Mouse (Mus musculus): ENCODE measurements at regions not wholly inside any gene's neighbourhood (a gene's known extent, or its start where the extent isn't known, plus 50 kb on each side); places are given as distances from the start of the nearest gene placed in this dataset.
"Not testable (repeated sequence)": the region's sequence is repeated elsewhere in the genome, so short reads cannot be mapped to it uniquely, and the experiment has no call there.

DNA sequence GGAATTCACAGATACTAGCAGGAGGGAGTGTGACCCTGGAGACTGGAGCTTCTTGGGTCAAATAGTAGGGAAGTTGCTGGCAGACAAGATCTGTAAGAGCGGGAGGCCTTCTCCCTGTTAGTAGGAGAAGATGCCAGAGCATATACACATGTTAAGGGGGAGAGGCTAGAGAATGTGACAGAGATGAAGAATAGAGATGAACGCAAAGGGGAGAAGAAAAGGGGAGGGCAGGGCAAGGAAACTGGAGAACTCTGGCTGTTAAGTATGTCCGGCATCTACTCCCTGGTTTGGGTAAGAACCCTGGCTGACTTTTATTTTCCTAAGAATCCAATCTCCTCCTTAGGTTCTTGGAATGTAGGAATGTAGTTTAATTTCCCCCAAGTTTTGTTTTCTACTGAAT, 206.5 kb upstream of the Zpld1 start:
- TF ChIP-seq CTCF (IDR thresholded peaks at IDR 0.05; ENCODE audit: low read depth) = no peak
- no peak for TF ChIP-seq EP300 (optimal IDR thresholded peaks at IDR 0.05)
- DNase-seq (ENCODE audit: low spot score) (no peak), ATAC-seq (ENCODE audit: low FRiP score, low TSS enrichment) (peak; percentile 69)
- Histone ChIP-seq H3K9me3 (ENCODE audit: control insufficient read depth, low read length) (no peaks in the 10 kb centered on the region), H3K4me1 (replicated peaks; ENCODE audit: control insufficient read depth, insufficient read depth) (no peaks in the 10 kb centered on the region), H3K36me3 (ENCODE audit: control insufficient read depth, insufficient read depth, low read length) (no peaks in the 10 kb centered on the region), H3K27ac (replicated peaks) (0 out of 2 replicates have a peak overlapping the region, but pooled peaks have one; percentile 19), H3K4me3 (ENCODE audit: low read depth, low read length) (no peak overlapping the region), H3K4me2 (replicated peaks; ENCODE audit: low read depth) (no peak overlapping the region), H3K9ac (ENCODE audit: low read length) (no peak overlapping the region), H3K27me3 (ENCODE audit: control insufficient read depth, insufficient read depth, low read length) (no peaks in the 10 kb centered on the region)
- 59% methylated on average over 3 of the region's 3 CpGs for WGBS

DNA sequence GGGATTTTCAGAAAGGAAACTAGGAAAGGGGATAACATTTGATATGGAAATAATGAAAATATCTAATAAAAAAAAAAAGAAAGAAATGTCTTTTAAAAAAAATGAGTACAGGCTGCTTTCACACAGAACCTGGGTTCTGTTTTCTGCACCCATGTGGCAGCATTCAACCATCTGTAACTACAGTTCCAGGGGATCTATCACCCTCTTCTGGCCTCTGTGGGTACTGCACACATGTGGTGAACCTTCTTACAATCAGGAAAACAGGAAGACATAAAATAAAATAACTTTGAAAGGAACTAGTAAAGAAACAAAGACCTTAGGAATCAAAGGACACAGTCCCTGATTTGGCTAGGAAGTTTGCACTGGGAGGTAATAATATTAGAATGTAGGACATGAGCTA, 205.5 kb upstream of the Zpld1 start:
- H3K4me1 ChIP-seq (replicated peaks; ENCODE audit: control insufficient read depth, insufficient read depth) = no peaks in the 10 kb centered on the region
- H3K27ac ChIP-seq (replicated peaks) = no peak overlapping the region
- DNase-seq (ENCODE audit: low spot score) (no peak), ATAC-seq (ENCODE audit: low FRiP score, low TSS enrichment) (no peak)
- peak; percentile 53 for TF ChIP-seq CTCF (IDR thresholded peaks at IDR 0.05; ENCODE audit: low read depth)
- no peak for TF ChIP-seq EP300 (optimal IDR thresholded peaks at IDR 0.05)
- no peak overlapping the region for H3K4me2 ChIP-seq (replicated peaks; ENCODE audit: low read depth)
- no peak overlapping the region for H3K9ac ChIP-seq (ENCODE audit: low read length)
- H3K4me3 ChIP-seq (ENCODE audit: low read depth, low read length) = no peak overlapping the region
- no peaks in the 10 kb centered on the region for H3K9me3 ChIP-seq (ENCODE audit: control insufficient read depth, low read length)
- no peaks in the 10 kb centered on the region for H3K27me3 ChIP-seq (ENCODE audit: control insufficient read depth, insufficient read depth, low read length)
- no peaks in the 10 kb centered on the region for H3K36me3 ChIP-seq (ENCODE audit: control insufficient read depth, insufficient read depth, low read length)

DNA sequence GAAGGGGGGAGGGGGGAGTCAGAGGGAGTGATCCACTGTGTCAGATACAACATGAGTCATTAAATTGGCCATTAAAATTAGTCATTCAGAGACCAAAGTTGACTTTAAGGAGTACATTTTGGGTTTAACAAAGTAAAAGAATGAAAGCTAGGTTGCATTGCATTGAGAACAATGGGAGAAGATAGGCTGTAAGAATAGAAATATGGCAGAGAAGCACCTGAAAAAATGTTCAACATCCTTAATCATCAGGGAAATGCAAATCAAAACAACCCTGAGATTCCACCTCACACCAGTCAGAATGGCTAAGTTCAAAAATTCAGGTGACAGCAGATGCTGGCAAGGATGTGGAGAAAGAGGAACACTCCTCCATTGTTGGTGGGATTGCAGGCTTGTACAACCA, 202.0 kb upstream of the Zpld1 start:
- H3K9ac ChIP-seq (ENCODE audit: low read length); H3K27me3 ChIP-seq (ENCODE audit: control insufficient read depth, insufficient read depth, low read length); H3K4me3 ChIP-seq (ENCODE audit: low read depth, low read length); DNase-seq (ENCODE audit: low spot score); H3K9me3 ChIP-seq (ENCODE audit: control insufficient read depth, low read length); H3K4me2 ChIP-seq (replicated peaks; ENCODE audit: low read depth); H3K36me3 ChIP-seq (ENCODE audit: control insufficient read depth, insufficient read depth, low read length); H3K4me1 ChIP-seq (replicated peaks; ENCODE audit: control insufficient read depth, insufficient read depth); ATAC-seq (ENCODE audit: low FRiP score, low TSS enrichment); H3K27ac ChIP-seq (replicated peaks): not testable (repeated sequence)

DNA sequence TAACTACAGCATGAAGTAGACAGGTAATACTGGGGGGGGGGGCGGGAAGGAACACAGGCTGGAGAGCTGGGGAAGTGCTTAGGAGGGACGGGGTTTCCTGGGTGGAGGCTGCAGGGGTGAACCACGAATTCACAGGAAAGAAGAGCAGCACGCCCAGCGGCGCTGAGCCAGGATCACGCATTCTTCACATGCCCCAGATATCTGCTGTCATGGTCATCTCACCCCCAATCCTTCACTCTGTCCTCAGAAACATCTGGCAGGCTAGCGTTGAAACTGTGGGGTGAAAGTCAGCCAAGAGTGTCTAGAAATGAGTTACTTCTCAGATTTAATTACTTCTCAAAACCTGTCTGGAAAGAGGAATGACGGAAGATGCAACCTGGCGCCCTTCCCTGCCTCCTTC, 197.3 kb upstream of the Zpld1 start:
- DNase-seq (ENCODE audit: low spot score) (peak; percentile 31), ATAC-seq (ENCODE audit: low FRiP score, low TSS enrichment) (no peak)
- no peaks in the 10 kb centered on the region for H3K27me3 ChIP-seq (ENCODE audit: control insufficient read depth, insufficient read depth, low read length)
- no peaks in the 10 kb centered on the region for H3K4me1 ChIP-seq (replicated peaks; ENCODE audit: control insufficient read depth, insufficient read depth)
- 61% methylated on average over 10 of the region's 10 CpGs for WGBS
- H3K4me3 ChIP-seq (ENCODE audit: low read depth, low read length) = no peak overlapping the region
- no peaks in the 10 kb centered on the region for H3K9me3 ChIP-seq (ENCODE audit: control insufficient read depth, low read length)
- H3K4me2 ChIP-seq (replicated peaks; ENCODE audit: low read depth) = no peak overlapping the region
- TF ChIP-seq CTCF (IDR thresholded peaks at IDR 0.05; ENCODE audit: low read depth) (no peak), EP300 (optimal IDR thresholded peaks at IDR 0.05) (no peak)
- H3K9ac ChIP-seq (ENCODE audit: low read length) = no peak overlapping the region
- H3K36me3 ChIP-seq (ENCODE audit: control insufficient read depth, insufficient read depth, low read length) = no peaks in the 10 kb centered on the region
- H3K27ac ChIP-seq (replicated peaks) = no peak overlapping the region

DNA sequence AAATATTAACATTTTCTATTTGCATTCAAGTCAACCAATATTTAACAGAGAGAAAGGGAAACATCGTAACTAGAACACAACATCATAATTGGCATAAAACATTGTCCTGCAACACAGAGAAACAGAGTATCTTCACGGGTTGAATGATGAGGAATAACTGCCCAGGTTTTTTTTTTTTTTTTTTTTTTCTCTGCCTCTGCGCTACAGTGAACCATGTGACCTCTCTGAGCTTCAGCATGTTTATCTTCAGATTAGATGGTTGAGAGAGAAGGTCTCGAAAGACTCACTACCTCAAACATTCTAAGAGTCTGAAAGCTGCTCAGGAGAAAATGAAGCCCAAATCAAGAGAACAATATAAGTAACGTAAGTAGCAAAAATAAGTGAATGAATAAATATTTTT, 196.4 kb upstream of the Zpld1 start:
- WGBS = 41% methylated on average over 5 of the region's 5 CpGs
- ATAC-seq (ENCODE audit: low FRiP score, low TSS enrichment) = no peak
- no peak for DNase-seq (ENCODE audit: low spot score)

DNA sequence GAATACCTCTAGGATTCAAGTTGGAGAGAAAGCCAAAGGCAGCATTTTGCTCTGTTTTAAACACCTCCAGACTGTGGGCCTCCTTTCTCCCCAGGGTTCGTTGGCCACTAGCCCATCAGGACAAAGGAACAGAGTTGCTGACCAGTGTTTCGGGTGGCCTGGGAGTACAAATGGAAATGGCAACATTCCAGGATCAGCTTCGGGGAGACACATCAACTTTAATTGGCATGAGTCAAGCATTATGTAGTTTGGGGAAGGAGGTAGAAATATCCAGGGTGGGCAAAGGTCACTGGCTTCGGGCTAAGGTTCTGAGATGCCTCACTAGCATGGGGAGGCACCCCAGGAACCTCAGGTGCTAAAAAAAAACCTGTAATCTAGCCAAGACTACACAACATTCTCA, 194.3 kb upstream of the Zpld1 start:
- Histone ChIP-seq H3K9me3 (ENCODE audit: control insufficient read depth, low read length) (no peaks in the 10 kb centered on the region), H3K4me2 (replicated peaks; ENCODE audit: low read depth) (no peak overlapping the region), H3K9ac (ENCODE audit: low read length) (no peak overlapping the region), H3K27me3 (ENCODE audit: control insufficient read depth, insufficient read depth, low read length) (no peaks in the 10 kb centered on the region), H3K4me1 (replicated peaks; ENCODE audit: control insufficient read depth, insufficient read depth) (no peaks in the 10 kb centered on the region), H3K27ac (replicated peaks) (no peak overlapping the region), H3K4me3 (ENCODE audit: low read depth, low read length) (no peak overlapping the region), H3K36me3 (ENCODE audit: control insufficient read depth, insufficient read depth, low read length) (no peaks in the 10 kb centered on the region)
- TF ChIP-seq CTCF (IDR thresholded peaks at IDR 0.05; ENCODE audit: low read depth) = no peak
- TF ChIP-seq EP300 (optimal IDR thresholded peaks at IDR 0.05) = no peak
- no peak for DNase-seq (ENCODE audit: low spot score)
- ATAC-seq (ENCODE audit: low FRiP score, low TSS enrichment) = no peak
- 73% methylated on average over 4 of the region's 4 CpGs for WGBS

More for the DNA sequence above, 196.4 kb upstream of the Zpld1 start:
- no peak for TF ChIP-seq CTCF (IDR thresholded peaks at IDR 0.05; ENCODE audit: low read depth)
- TF ChIP-seq EP300 (optimal IDR thresholded peaks at IDR 0.05) = no peak
- Histone ChIP-seq H3K4me3 (ENCODE audit: low read depth, low read length) (no peak overlapping the region), H3K27me3 (ENCODE audit: control insufficient read depth, insufficient read depth, low read length) (no peaks in the 10 kb centered on the region), H3K4me1 (replicated peaks; ENCODE audit: control insufficient read depth, insufficient read depth) (no peaks in the 10 kb centered on the region), H3K27ac (replicated peaks) (no peak overlapping the region), H3K4me2 (replicated peaks; ENCODE audit: low read depth) (no peak overlapping the region), H3K36me3 (ENCODE audit: control insufficient read depth, insufficient read depth, low read length) (no peaks in the 10 kb centered on the region), H3K9me3 (ENCODE audit: control insufficient read depth, low read length) (no peaks in the 10 kb centered on the region), H3K9ac (ENCODE audit: low read length) (no peak overlapping the region)
